Mouse (Mus musculus) B cell, adult 62 days (primary cell): ENCODE measurements around the gene Dzank1. TPM values are rescaled to one million over a fixed set of nuclear protein-coding genes. Genes with fewer than 3 reads are reported as not detected.

Source experiments
- total RNA-seq: library from RNA; stranded (reverse); gene quantifications from 4 replicates; pipeline ENCODE4 v1.2.4, GENCODE M21; 2023

Gene Dzank1
- total RNA-seq = 0.09 to 0.24 TPM (median 0.23 TPM) in 3 of 4 replicates, not detected in the other

DNA sequence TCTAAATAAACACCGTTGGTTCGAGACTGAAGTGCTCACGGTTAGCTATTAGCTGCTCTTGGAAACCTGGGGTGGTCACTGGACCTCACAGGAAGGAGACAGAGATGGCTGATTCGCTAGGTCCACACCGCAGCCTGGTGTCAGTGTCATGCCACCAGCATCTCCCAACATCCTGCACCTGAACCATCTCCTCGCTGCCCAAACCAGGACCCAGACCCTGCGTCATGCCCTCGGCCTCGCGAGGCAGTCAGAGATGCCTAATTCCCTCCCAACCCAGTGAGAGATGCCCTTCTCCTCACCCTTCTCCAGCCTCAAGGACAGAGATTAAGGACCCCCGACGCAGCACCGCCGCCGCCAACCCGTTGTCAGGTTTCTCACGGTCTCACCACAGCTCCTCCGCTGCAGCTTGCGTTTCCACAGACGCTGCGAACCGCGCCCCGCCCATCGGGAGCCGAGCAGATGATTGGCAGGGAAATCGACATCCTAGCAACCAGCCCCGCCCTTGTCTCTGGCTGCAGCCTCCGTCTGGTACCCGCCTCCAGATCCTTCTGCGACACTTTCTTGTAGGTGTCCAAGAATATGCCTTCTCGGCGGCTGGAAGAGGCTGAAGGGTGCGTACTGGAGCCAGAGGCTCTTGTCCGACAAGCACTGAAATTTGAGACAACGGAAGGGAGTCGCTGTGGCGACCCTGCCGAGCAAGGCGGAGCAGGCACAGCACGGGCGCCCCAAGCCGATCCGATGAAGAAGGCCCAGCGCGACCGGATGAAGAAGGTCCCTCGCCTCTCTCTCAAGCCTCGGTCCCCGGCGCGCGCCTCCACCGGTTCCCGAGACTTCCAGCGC lies at the start of gene Dzank1, which contains the start of gene Polr3f:
TSS of gene Dzank1 (minus strand) at position 434 of the 840 bp plus-strand sequence.
TSS of gene Polr3f (plus strand) at position 738 of the 840 bp plus-strand sequence.

GRCm38 (mm10) chr2:144555820-144556552 lies 28.8 kb upstream of the Dzank1 start, which contains the start of gene Sec23b:
Gene Sec23b (plus strand): TSS chr2:144556229.

DNA sequence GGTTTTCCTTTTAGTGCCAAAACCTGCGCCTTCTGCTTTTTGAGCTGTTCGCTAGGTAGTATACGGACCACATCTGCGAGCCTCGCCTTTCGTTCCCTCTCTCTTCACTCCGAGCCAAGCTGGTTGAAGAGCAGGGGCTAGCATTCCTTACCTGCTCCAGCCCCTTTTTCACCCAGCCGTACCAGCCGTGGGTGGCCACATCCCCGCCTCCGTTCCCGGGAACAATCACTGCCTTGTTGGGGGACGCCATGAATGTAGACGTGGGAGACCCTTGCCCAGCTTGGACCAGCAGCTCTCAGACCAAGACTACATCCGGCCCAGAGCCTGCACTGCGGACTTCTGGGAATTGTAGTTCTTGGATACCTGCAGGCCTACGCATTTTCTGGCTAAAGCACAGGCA lies 23.3 kb upstream of the Dzank1 start, which contains the start of gene Rbbp9:
TSS of gene Rbbp9 (minus strand) at position 341 of the 400 bp plus-strand sequence.

Other genes starting within 250 kb of the Dzank1 start
- gene Ovol2, start 195.3 kb downstream of the Dzank1 start, total RNA-seq = not detected in 4 replicates
- 32.3 to 38.4 TPM (median 35.1 TPM) in 4 replicates for gene Kat14, start 158.4 kb downstream of the Dzank1 start, total RNA-seq
- 1.2 to 8.4 TPM (median 5.7 TPM) in 4 replicates for gene Pet117, start 158.4 kb downstream of the Dzank1 start, total RNA-seq
- 38.2 to 49.4 TPM (median 40.3 TPM) in 4 replicates for gene Polr3f, start 304 bp upstream of the Dzank1 start, total RNA-seq
- 2.6 to 3.9 TPM (median 3.4 TPM) in 4 replicates for gene Rbbp9, start 23.5 kb upstream of the Dzank1 start, total RNA-seq
- gene Sec23b, start 28.8 kb upstream of the Dzank1 start, total RNA-seq = 51.5 to 62.7 TPM (median 57.8 TPM) in 4 replicates
- gene Smim26, start 66.6 kb upstream of the Dzank1 start, total RNA-seq = 7.0 to 16.7 TPM (median 8.5 TPM) in 4 replicates
- gene Dtd1, start 72.5 kb upstream of the Dzank1 start, total RNA-seq = 17.8 to 22.2 TPM (median 19.5 TPM) in 4 replicates